Mouse (Mus musculus): ENCODE measurements at regions not wholly inside any gene's neighbourhood (a gene's known extent, or its start where the extent isn't known, plus 50 kb on each side); places are given as distances from the start of the nearest gene placed in this dataset.

GRCm38 (mm10) chr9:122437464-122437863 lies 86.1 kb downstream of the Abhd5 start:
- peak; percentile 29 for DNase-seq

GRCm38 (mm10) chr9:122446387-122447105 lies 95.1 kb downstream of the Abhd5 start:
- DNase-seq = no peak

- no peak for DNase-seq
These were observed 96.2 kb downstream of the Abhd5 start for GRCm38 (mm10) chr9:122447568-122447967.

- peak; percentile 18 for DNase-seq
These were observed 96.9 kb downstream of the Abhd5 start for GRCm38 (mm10) chr9:122448342-122448741.

GRCm38 (mm10) chr9:122450524-122450923 lies 99.1 kb downstream of the Abhd5 start:
- no peak for DNase-seq

GRCm38 (mm10) chr9:122455301-122455700 lies 103.9 kb downstream of the Abhd5 start:
- DNase-seq = no peak

- DNase-seq = no peak
These were observed 104.4 kb downstream of the Abhd5 start for GRCm38 (mm10) chr9:122455779-122456178.

- no peak for DNase-seq
These were observed 108.1 kb downstream of the Abhd5 start for GRCm38 (mm10) chr9:122459491-122459890.

GRCm38 (mm10) chr9:122471539-122471938 lies 120.1 kb downstream of the Abhd5 start:
- no peak for DNase-seq

- DNase-seq = peak; percentile 39
These were observed 124.9 kb downstream of the Abhd5 start for GRCm38 (mm10) chr9:122476356-122476755.

- DNase-seq = no peak
These were observed 135.6 kb downstream of the Abhd5 start for GRCm38 (mm10) chr9:122487001-122487400.

- no peak for DNase-seq
These were observed 143.3 kb downstream of the Abhd5 start for GRCm38 (mm10) chr9:122494691-122495090.

GRCm38 (mm10) chr9:122496482-122496985 lies 145.1 kb downstream of the Abhd5 start:
- no peak for DNase-seq

GRCm38 (mm10) chr9:122501864-122502341 lies 150.5 kb downstream of the Abhd5 start:
- peak; percentile 55 for DNase-seq

- DNase-seq = no peak
These were observed 170.2 kb downstream of the Abhd5 start for GRCm38 (mm10) chr9:122521569-122521968.

- DNase-seq = no peak
These were observed 174.2 kb downstream of the Abhd5 start for GRCm38 (mm10) chr9:122525621-122526055.

GRCm38 (mm10) chr9:122528267-122528666 lies 176.9 kb downstream of the Abhd5 start:
- no peak for DNase-seq

- DNase-seq = no peak
These were observed 178.3 kb downstream of the Abhd5 start for GRCm38 (mm10) chr9:122529721-122530120.

- DNase-seq = no peak
These were observed 180.4 kb downstream of the Abhd5 start for GRCm38 (mm10) chr9:122531806-122532205.

- DNase-seq = peak; percentile 66
These were observed 182.9 kb downstream of the Abhd5 start for GRCm38 (mm10) chr9:122534121-122534814.

GRCm38 (mm10) chr9:122534965-122535364 lies 183.6 kb downstream of the Abhd5 start:
- DNase-seq = no peak

- no peak for DNase-seq
These were observed 188.7 kb downstream of the Abhd5 start for GRCm38 (mm10) chr9:122540091-122540490.

- no peak for DNase-seq
These were observed 191.1 kb upstream of the Topaz1 start for GRCm38 (mm10) chr9:122556051-122556450.

- DNase-seq = no peak
These were observed 181.1 kb upstream of the Topaz1 start for GRCm38 (mm10) chr9:122566060-122566459.
